Mouse (Mus musculus): Measurements from ENCODE around the gene Cdc42ep4. TPM values are rescaled to one million over a fixed set of nuclear protein-coding genes. Genes with fewer than 3 reads are reported as not detected.

The Cdc42ep4 gene
- total and polyA plus RNA-seq, 3 experiments, result 2.3 to 8.1 (median 3.4) TPM

DNA sequence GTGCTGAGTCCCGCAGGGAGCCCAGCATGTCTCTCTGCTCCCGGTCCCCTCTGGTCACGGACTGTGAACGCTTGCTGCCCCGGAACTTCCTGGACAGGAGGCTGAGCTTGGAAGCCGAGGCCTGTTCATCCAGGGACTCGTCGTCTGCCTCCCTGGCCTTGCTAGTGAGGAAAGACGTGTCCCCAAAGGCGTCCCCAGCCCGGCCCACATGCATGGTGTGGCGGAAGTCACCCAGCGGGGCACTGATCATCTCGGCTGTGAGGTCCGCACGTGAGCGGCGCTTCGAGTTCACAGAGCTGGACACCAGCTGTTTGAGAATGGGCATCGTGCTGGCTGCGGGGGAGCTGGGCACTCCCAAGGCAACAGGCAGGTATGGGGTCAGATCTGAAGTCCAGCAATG is 22.4 kb downstream of the Cdc42ep4 start:
- no peak for DNase-seq (ENCODE audit: extremely low read depth)
- in situ Hi-C loops (cut with MboI; ENCODE audit: low pct_ligation_motif_present, low pct_unique_long_range_greater_than_20kb, low sequenced_read_pairs), result no loop called here
- peaks cover 0 to 35% of the 10 kb centered on the region in 2 experiments; a peak in 2 of 4 replicates for H3K4me1 ChIP-seq (ENCODE audit: control insufficient read depth in 1 of 2, insufficient read depth in 2 of 2)
- no peak overlapping the region for H3K27ac ChIP-seq (ENCODE audit: insufficient read depth, low read depth)
- no peaks in the 10 kb centered on the region for H3K27me3 ChIP-seq (replicated peaks)
- H3K4me3 ChIP-seq (replicated peaks in 1 of 3; ENCODE audit: low read depth in 2 of 3, low read length in 2 of 3, poor library complexity in 1 of 3), result no peak overlapping the region
- no peak overlapping the region for H3K4me2 ChIP-seq (ENCODE audit: insufficient read depth, low read depth, poor library complexity, severe bottlenecking)
- H3K79me2 ChIP-seq (replicated peaks; ENCODE audit: control insufficient read depth, extremely low read depth, insufficient read depth, poor library complexity, severe bottlenecking), result no peaks in the 10 kb centered on the region
- no peak overlapping the region for H3K9ac ChIP-seq (ENCODE audit: insufficient read depth, low read depth)
- peaks cover 6 to 30% of the 10 kb centered on the region in 2 experiments for H3K36me3 ChIP-seq (replicated peaks in 1 of 2; ENCODE audit: control insufficient read depth in 1 of 2, insufficient read depth in 1 of 2, low read length in 1 of 2)
- no peaks in the 10 kb centered on the region for H3K9me3 ChIP-seq (replicated peaks; ENCODE audit: low read length)
- no peak for TF ChIP-seq USF2 (conservative IDR thresholded peaks at IDR 0.05; ENCODE audit: low read depth, low read length)
- no peak for TF ChIP-seq MAX (IDR thresholded peaks at IDR 0.05; ENCODE audit: low read length)
- TF ChIP-seq CHD1 (IDR thresholded peaks at IDR 0.05; ENCODE audit: low read depth, low read length), result no peak
- TF ChIP-seq MYC (IDR thresholded peaks at IDR 0.05; ENCODE audit: low read depth, low read length), result no peak
- TF ChIP-seq EP300 (IDR thresholded peaks at IDR 0.05; ENCODE audit: low read length), result no peak
- no peak for TF ChIP-seq MAZ (IDR thresholded peaks at IDR 0.05; ENCODE audit: low read depth, low read length)
- no peak for TF ChIP-seq USF1 (IDR thresholded peaks at IDR 0.05; ENCODE audit: low read depth, low read length)
- no peak for TF ChIP-seq KAT2A (IDR thresholded peaks at IDR 0.05; ENCODE audit: insufficient replicate concordance, low read length)
- TF ChIP-seq MAFK (IDR thresholded peaks at IDR 0.05; ENCODE audit: insufficient replicate concordance, low read length), result no peak
- TF ChIP-seq TCF12 (IDR thresholded peaks at IDR 0.05; ENCODE audit: low read depth, low read length), result no peak
- no peak for TF ChIP-seq CHD2 (IDR thresholded peaks at IDR 0.05; ENCODE audit: low read length)
- no peak for TF ChIP-seq ZKSCAN1 (IDR thresholded peaks at IDR 0.05; ENCODE audit: borderline replicate concordance, low read depth, low read length)
- TF ChIP-seq BHLHE40 (IDR thresholded peaks at IDR 0.05; ENCODE audit: low read depth, low read length), result no peak
- TF ChIP-seq RCOR1 (conservative IDR thresholded peaks at IDR 0.05; ENCODE audit: low read depth, low read length), result no peak
- TF ChIP-seq ZC3H11A (IDR thresholded peaks at IDR 0.05; ENCODE audit: low read depth, low read length), result no peak
- TF ChIP-seq SIN3A (IDR thresholded peaks at IDR 0.05; ENCODE audit: low read length), result no peak
- TF ChIP-seq JUND (conservative IDR thresholded peaks at IDR 0.05; ENCODE audit: low read depth, low read length), result no peak
- TF ChIP-seq ELF1 (IDR thresholded peaks at IDR 0.05; ENCODE audit: low read depth, low read length), result no peak
- dilution Hi-C loops (cut with MboI; ENCODE audit: extremely low pct_ligation_motif_present, extremely low pct_unique_long_range_greater_than_20kb, low sequenced_read_pairs), result no loop called here

DNA sequence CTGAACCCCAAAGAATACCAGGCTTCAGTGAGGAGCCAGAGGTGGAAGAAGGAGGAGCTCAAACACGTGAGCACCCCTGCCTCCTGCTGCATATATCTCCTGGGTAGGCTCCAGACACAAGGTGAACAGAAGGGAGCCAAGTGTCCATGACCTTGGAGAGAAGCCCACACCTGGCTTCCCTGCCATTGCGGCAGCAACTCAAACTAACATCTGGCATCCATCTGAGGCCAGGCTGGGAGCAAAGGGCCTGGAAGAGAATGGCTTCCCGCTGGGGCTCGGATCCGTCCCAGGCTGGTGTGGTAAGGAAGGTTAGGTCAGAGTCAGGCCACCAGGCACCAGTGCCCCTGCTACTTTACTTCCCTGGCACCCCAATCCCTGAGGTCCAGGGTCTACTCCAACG is 23.7 kb downstream of the Cdc42ep4 start:
- Histone ChIP-seq H3K4me3 (replicated peaks in 1 of 3; ENCODE audit: low read depth in 2 of 3, low read length in 2 of 3, poor library complexity in 1 of 3) (no peak overlapping the region), H3K27me3 (replicated peaks) (no peaks in the 10 kb centered on the region), H3K27ac (ENCODE audit: insufficient read depth, low read depth) (no peak overlapping the region), H3K79me2 (replicated peaks; ENCODE audit: control insufficient read depth, extremely low read depth, insufficient read depth, poor library complexity, severe bottlenecking) (no peaks in the 10 kb centered on the region), H3K4me2 (ENCODE audit: insufficient read depth, low read depth, poor library complexity, severe bottlenecking) (no peak overlapping the region), H3K9me3 (replicated peaks; ENCODE audit: low read length) (no peaks in the 10 kb centered on the region), H3K36me3 (replicated peaks in 1 of 2; ENCODE audit: control insufficient read depth in 1 of 2, insufficient read depth in 1 of 2, low read length in 1 of 2) (peaks cover 6 to 30% of the 10 kb centered on the region in 2 experiments), H3K4me1 (ENCODE audit: control insufficient read depth in 1 of 2, insufficient read depth in 2 of 2) (peaks cover 0 to 22% of the 10 kb centered on the region in 2 experiments; a peak in 2 of 4 replicates), H3K9ac (ENCODE audit: insufficient read depth, low read depth) (no peak overlapping the region)
- dilution Hi-C loops (cut with MboI; ENCODE audit: extremely low pct_ligation_motif_present, extremely low pct_unique_long_range_greater_than_20kb, low sequenced_read_pairs) (no loop called here), in situ Hi-C loops (cut with MboI; ENCODE audit: low pct_ligation_motif_present, low pct_unique_long_range_greater_than_20kb, low sequenced_read_pairs) (no loop called here)
- DNase-seq (ENCODE audit: extremely low read depth), result no peak
- TF ChIP-seq POLR2AphosphoS2 (IDR thresholded peaks at IDR 0.05; ENCODE audit: low read depth, low read length) (no peak), JUN (IDR thresholded peaks at IDR 0.05; ENCODE audit: insufficient read depth, low read depth, low read length) (no peak), EP300 (IDR thresholded peaks at IDR 0.05; ENCODE audit: low read length) (no peak), MXI1 (IDR thresholded peaks at IDR 0.05; ENCODE audit: low read depth, low read length) (no peak), HCFC1 (IDR thresholded peaks at IDR 0.05; ENCODE audit: low read depth, low read length) (no peak), RCOR1 (conservative IDR thresholded peaks at IDR 0.05; ENCODE audit: low read depth, low read length) (no peak), SMC3 (IDR thresholded peaks at IDR 0.05; ENCODE audit: low read depth, low read length) (no peak), JUND (conservative IDR thresholded peaks at IDR 0.05; ENCODE audit: low read depth, low read length) (no peak), MYC (IDR thresholded peaks at IDR 0.05; ENCODE audit: low read depth, low read length) (no peak)
